Mouse (Mus musculus) heart, adult 18-20 months (tissue): ENCODE data around the gene Rara. TPM values are rescaled to one million over a fixed set of nuclear protein-coding genes. Genes with fewer than 3 reads are reported as not detected.
"Not testable (repeated sequence)": the region's sequence is repeated elsewhere in the genome, so short reads cannot be mapped to it uniquely, and the experiment has no call there.

Experiments
- DNase-seq, 2 experiments: peaks; one replicate each; pipeline ENCODE4 v3.0.0; 2021 to 2022; ENCODE audit warnings: mixed read lengths in 1 of 2
- long read RNA-seq, 2 experiments: library from polyadenylated mRNA; stranded (forward); transcript quantifications; one replicate each; pipeline ENCODE4 v2.0.0; 2021
- total RNA-seq, 2 experiments: library from RNA; stranded (reverse); gene quantifications; 2 replicates each; pipeline ENCODE4 v1.2.3; 2021

The Rara gene
- 10 to 100 TPM in 1 of 2 experiments, 1 to 10 TPM in 1; 8.7 to 10.1 TPM for total RNA-seq
- long read RNA-seq, experiment 1, partial matches to known transcripts: 6 of 11 reads
- long read RNA-seq, experiment 1, other reads (novel, unspliced or antisense): 2 of 11 reads
- long read RNA-seq, experiment 2, partial matches to known transcripts: 4 of 5 reads
- long read RNA-seq, experiment 2, other reads (novel, unspliced or antisense): 1 of 5 reads

DNA sequence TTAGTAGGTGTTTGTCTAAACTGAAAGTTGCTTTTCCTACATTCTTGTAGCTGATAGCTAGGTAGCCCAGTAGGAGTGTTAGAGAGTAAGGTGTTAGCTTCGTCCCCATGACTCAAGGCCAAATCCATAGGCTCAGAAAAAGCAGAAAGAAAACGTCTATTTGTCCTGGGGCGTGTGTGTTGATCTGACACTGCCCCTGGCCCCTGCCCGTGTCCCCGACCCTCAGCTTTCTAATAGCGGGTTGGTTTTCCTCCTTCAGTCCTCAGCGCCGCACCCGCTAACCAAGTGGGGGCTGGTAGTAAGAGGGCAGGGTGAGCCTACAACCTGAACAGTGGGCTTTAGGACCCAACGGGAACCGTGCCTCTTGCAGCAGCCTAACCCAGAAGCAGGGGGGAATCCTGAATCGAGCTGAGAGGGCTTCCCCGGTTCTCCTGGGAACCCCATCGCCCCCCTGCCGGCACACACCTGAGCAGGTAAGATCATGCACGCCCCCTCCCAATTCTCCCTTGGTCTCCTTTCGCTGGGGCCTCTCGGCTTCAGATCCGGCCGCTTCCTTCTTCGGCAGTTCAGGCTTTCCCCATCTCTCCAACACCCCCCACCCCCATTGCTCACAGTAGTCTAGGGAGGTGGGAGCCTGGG lies at the start of gene Rara:
Gene Rara (plus strand): TSS at position 381 of the 639 bp plus-strand sequence.
- DNase-seq: no peak

DNA sequence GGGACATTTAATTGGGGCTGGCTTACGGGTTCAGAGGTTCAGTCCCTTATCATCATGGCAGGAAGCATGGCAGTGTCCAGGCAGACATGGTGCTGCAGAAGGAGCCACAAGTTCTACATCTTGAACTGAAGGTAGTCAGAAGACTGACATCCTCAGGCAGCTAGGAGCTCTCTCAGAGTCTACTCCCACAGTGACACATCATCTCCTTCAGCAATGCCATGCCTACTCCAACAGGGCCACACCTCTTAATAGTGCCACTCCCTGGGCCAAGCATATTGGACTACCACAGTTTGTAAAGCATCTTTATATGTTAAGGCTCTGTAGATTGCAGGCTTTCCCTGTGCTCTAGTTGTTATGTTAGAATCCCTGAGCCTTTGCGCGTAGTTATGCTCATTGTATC lies 39.9 kb upstream of the Rara start:
- no peak for DNase-seq

DNA sequence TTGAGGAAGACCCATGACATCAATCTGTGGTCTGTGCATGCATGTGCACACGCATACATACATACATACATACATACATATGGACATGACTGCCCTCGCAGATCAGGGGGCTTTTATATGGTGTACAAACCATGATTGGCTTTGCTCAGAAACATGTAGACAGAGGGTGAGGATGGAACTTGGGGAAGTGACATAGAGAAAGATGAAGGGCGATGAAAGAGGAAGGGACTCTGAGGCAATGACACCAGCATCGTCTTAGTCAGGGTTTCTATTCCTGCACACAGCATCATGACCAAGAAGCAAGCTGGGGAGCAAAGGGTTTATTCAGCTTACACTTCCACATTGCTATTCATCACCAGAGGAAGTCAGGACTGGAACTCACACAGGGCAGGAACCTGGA lies 38.5 kb upstream of the Rara start:
- DNase-seq: no peak

DNA sequence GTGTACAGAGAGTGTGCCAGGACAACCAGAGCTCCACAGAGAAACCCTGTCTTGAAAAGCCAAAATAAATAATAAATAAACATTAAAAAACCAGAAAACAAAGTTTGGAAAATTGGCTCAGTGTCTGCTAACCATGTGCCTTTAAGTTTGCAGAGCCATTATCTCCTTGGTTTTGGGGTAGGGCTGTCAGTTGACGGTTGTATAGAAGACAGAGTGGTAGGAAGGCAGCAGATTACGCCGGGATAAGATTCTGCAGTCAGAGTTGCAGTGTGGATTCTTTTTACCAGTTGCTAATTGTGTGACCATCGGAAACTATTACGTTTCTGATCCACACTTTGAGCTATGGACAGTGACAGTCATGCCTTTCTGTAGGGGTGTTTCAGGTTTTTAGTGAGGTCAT lies 37.6 kb upstream of the Rara start:
- DNase-seq: no peak

DNA sequence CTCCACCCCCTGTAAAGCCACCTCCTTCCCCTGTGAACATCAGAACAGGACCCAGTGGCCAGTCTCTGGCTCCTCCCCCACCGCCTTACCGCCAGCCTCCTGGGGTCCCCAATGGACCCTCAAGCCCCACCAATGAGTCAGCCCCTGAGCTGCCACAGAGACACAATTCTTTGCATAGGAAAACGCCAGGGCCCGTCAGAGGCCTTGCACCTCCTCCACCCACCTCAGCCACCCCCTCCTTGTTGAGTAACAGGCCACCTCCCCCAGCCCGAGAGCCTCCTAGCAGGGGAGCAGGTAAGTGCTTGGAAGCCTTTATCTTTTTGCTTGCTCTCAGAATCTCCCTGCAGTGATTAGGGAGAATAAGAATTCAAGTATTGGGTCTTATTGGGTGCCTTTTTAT lies 35.2 kb upstream of the Rara start:
- DNase-seq: no peak

DNA sequence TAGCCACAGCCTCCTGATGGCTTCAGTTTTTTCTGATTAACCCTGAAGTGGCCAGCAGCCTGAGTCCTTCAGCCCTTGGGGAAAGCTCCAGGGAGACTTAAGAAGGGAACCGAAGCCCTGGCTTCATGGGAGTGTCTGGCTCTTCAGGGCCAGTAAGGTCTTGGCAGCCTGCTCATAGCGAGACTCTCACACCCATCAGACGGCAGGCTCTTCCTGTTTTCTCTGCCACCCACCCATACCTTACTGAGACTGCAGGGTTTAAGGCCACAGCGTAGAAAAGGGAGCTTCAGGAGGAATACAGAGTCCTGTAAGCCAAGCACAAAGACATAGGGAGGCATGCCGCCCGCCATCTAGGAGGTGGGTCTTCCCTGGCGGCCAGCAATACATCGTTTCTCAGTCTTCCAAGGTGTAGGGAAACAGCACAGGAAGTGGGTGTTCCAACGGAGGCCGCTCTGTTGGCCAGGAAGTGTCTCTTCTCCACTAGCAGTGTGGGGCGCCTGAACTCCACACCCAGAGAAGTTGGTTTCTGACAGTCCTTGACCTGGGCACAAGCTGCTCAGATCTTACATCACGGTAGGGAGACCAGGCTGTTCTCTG lies 27.0 kb upstream of the Rara start:
- peak in 1 of 2 experiments; percentile 34 for DNase-seq

DNA sequence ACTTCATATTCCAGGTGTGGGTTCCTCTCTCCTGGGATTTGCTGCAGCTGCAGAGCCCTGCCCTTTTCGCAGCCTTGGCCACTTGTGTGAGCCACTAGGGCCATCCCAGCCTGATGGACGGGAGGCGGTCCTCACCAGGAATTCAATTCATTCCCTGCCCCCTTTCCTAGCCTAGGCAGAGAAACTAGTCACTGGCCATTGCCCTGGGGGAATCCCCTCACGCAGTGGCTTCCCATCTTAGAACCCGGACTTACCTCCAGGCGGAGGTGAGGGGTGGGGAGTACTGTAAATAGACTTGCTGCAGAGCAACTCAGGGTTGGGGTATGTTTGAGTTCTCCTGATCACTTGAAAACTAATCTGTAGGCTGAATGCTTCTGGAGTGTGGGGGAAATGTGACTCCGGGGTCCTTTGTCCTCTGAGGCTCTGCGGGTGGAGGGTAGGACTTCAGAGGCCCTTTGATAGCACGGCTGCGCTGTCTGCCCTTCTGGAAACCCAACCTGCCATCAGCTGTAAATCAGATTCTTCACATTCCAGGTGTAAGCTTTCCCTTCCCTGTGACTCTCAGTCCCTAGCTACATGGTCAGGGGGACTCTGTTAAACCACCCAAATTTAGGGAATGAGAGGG lies 24.9 kb upstream of the Rara start:
- DNase-seq: no peak

DNA sequence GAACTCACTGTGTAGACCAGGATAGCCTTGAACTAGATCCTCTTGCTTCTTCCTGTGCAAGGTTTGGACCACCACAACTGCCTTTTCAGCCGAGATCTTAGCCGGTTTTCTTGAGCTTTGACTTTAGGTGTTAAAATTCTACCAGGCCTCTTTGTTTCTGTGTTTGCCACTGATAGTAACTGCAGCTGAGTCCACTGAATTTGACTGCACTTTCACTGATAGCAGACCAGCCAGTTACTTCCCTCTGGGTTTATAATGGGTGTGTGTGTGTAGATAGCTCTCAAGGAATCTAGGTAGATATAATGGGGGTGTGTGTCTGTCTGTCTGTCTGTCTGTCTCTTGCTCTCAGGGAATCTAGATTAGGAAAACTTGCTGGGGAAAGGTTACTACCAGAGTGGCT lies 23.0 kb upstream of the Rara start:
- DNase-seq: no peak

DNA sequence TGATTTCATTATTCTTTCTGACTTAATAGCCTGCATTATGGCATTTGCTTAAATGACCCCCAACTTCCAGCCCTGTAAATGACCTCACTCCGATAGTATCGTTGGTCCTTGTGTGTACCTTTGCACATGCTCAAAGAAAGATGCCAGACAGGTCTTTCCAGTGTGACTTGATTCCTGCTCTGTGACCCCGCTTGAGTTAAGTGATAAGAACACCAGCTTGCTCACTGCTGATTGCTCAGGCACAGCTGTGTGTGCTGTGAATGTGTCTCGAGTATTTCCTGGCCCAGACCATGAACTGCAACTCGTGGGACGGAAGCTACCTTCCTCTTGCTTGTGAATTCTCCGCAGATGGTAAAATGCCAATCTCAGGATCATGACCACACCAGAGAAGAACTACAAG lies 22.6 kb upstream of the Rara start:
- no peak for DNase-seq

DNA sequence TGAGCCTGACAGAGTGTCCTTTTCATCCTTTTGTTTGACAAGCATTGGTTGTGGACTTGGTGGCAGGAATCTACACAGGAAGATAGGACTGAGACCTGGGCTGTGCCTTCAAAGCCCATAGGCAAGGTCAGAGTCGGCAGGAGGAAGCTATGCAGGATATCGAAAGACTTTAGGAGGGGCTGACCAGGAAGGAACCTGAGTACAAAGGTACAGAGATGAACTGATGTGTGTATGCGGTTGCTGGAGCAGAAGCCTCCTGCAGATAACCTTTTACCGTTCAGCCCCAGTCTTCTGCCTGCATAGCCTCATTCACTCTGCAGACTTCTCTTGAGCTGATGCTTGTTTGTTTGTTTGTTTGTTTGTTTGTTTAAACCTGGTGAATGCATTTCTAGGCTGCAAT lies 22.0 kb upstream of the Rara start:
- DNase-seq: no peak

DNA sequence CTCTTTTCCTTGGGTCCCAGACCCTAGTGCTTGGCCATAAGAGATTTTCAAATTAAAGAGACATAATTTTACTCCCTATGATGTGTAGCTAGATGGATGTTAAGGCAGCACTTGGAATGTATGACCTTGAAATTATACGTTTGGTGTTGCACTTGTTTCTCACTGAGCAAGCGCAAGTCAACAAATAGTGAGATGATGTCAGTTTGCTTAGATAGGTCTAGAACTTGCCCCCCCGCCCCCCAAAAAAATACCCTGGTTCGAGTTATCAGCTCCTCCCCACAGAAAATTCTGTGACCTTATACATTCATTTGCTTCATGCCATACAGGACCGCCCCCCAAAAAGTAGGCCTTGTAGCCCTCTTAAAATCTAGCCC lies 20.6 kb upstream of the Rara start:
- no peak for DNase-seq

DNA sequence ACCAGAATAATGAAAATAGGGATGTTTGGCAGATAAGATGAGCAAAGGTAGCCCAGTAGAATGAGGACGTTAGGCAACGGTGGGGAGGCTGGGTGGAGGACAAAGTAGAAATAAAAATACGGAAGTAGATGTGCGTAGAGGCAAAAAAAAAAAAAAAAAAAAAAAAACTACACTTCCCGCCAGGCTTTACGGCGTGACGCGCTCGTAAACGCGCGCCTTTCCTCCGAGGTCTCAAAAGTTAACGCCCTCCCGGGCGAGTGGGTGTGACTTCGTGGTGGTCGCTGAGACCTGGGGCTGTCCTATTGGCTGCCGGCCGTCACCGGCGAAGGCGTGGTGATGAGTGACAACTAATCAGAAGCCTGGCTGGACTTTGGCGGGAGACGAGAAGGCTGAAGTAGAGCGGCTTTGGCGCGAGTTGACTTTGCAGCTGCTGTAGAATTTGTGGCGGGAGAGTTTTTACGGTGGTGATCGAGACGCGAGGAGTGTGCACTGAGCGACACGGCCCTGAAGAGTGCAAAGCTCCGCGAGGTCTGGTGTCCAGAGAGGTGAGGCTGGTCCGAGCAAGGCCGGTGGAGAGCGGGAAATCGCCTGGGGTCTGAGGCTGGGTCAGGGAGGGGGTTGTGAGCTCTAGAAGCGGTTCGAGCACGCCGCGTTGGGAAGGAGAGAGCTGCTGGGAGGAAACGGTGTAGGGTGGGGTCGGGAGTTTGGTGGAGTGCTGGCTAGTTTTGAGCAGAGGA lies 20.0 kb upstream of the Rara start, which contains the start of gene Cdc6:
Gene Cdc6 (plus strand): TSS at position 365 of the 737 bp plus-strand sequence.
- DNase-seq: peak; percentile 96 to 98

DNA sequence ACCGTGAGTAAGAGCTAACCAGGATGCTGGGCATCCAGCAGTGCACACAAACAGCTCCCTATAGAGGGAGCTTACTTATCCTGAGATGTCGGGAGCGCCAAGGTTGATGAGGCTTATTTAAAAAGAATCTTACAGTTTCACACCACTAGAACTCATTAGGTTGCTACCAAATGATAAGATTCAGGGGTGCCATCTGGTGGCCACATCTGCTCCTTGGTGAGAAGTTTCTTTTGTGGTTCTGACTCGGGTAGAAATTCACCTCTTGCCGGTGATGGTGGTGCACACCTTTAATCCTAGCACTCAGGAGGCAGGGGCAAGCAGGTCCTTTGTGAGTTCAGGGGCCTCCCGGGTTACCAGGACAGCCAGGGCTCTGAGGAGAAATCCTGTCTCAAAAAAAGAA lies 18.0 kb upstream of the Rara start:
- peak; percentile 63 to 87 for DNase-seq

DNA sequence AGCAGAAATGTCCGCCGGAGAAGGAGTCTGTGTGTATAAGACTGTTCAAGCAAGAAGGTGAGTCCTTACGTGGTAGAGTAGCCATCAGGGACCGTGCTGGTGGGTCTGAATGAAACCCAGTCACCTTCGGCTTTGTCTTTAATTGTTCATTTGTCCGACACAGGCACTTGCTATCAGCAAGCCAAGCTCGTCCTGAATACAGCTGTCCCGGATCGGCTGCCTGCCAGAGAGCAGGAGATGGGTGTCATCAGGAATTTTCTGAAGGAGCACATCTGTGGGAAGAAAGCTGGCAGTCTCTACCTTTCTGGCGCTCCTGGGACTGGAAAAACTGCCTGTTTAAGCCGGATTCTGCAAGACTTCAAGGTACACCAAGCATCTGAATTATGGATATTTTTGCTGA lies 17.2 kb upstream of the Rara start:
- DNase-seq: peak; percentile 32 to 41

DNA sequence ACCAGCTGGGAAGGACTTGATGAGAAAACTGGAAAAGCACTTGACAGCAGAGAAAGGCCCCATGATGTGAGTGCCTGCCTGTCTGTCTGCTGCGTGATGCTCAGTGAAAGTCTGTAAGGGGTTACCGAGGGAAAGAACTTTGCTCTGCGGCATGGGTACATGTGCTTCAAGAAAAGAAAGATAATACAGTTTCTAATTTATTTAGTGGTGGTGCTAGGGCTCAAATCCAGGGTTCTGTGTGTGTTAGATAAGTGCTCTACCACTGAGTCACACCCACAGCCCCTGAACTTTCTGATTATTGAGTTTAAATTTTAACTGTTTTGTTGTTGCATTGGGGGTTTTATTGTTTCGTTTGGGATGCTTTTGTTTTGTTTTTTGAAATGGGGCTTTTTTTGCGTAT lies 16.1 kb upstream of the Rara start:
- no peak for DNase-seq

DNA sequence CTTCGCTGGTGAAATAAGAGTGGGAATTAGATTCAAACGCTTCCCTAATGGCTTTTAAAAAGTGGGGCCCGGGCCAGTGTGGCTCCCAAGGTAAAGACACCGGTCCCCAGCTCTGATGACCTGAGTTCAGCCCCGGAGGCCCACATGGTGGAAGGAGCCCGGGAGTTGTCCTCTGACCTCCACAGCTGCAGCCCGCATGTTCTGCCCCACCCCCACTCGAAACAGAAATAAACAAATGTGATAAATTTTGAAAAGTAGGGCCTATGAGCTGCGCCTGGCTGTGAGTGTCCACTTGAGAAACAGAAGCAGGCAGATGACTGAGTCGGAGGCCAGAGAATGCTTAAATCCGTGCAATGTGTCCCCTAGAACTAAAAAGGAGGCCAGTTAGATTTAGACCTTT lies 13.4 kb upstream of the Rara start:
- peak in 1 of 2 experiments; percentile 29 for DNase-seq

DNA sequence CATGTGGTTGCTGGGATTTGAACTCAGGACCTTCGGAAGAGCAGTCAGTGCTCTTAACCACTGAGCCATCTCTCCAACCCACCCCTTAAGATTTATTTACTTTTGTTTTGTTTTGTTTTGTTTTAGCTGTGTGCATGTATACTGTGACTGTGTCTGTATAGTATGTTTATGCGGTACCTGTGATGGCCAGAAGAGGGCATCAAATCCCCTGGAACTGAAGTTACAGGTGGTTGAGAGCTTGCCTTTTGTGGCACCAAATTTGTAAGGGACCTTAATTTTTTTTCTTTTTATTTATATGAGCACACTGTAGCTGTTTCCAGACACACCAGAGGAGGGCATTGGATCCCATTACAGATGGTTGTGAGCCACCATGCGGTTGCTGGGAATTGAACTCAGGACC lies 11.2 kb upstream of the Rara start:
- DNase-seq: not testable (repeated sequence)

DNA sequence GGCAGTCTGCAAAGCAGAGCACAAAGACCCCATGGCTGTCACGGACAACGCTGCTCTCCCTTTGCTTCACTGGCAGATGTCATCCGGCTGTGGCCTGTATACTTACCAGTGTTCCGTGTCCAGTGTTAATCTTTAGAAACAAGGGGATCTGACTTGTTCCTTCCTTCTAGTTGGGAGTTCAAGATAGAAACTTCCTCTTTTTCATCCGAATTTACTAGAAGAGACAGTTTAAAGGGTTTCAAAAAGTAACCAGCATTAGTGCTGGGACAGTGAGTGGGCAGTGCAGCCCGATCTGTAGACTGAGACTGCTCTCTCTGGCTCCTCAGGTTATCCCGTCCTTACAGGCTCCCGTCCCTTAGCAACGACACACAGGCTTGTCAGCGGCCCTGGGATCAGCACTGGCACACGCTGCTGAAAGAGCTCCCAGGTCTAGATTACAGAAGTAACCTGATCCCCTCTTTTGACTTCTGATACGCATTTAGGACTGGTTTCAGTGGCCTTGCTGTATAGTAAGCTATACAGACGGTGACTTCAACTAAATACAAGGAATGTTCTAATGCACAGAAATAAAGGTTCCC lies 10.1 kb upstream of the Rara start:
- DNase-seq: peak; percentile 48 to 60

DNA sequence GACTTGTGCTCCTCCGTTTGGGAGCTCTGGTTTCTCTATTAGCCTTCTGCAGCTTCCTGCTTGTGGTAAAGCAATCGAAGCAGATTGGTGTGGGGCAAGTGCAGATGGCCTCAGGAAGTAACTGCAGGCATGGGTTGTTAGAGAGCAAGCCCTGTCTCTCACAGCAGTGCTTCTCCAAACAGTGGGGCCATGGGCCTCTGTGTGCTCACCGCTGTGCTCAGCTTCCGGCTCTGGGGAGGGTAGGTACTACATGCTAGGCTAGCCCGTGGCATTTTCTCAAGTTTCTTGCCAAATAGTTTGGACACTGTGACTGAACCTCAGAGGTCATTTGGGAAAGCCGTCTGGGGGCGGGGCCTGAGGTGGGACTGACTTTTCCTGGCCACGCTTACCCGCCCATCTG lies 9.4 kb upstream of the Rara start:
- DNase-seq: peak; percentile 71 to 78

DNA sequence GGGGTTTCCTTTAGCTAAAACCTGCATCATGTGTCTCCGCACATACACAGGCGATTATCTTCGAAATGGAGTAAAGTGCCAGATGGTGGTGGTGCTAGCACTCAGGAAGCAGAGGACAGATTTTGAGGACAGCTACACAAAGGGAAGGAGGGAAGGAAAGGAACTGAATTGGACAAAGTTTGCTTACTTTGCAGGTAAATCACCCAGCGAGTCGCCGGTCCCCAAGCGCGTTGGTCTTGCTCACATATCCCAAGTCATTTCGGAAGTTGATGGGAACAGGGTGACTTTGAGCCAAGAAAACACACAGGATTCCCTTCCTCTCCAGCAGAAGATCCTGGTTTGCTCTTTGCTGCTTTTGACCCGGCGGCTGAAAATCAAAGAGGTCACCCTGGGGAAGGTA lies 8.6 kb upstream of the Rara start:
- DNase-seq: no peak

DNA sequence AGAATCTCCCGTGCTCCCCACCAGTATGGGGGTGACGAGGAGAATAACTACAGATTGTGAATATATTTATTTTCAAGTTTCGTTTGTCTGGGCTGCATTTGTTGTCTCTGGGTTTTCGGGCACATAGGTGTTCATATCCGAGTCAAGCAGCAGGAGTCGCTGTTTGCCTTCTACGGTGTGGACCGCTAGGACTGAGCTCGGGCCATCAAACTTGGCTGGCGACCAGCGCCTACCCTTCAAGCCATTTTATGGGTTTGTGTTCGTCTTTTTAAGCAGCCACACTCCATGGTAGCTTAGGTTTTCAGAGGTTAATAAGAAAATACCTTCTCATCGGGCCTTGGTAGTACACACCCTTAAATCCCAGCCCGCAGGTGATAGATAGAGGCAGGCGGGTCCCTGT lies 5.8 kb upstream of the Rara start:
- DNase-seq: peak; percentile 37 to 68

DNA sequence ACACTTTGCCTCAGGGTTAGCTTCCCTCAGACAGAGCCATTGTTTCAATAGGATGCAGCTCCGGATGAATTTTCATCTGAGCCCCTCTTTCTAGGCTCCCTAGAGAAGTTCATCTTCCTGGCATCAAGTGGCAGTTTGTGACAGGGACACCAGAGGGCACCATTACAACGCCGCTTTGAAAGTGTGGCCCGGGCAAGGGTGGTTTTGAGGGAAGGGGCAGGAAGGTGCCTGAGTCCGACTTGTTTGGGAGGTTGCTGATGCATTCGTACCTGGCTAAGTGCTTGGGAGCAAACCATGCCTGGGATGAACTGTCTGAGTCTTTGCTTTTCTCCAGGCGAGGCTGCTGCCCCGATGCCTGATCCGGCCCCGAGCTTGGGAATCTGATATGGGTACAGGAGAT lies 5.3 kb upstream of the Rara start:
- peak; percentile 66 to 82 for DNase-seq
